Mouse (Mus musculus) MN1 (cell line): ENCODE measurements around the gene Per2.
A peak's percentile ranks its signal among the peaks of the same experiment; 100 is the strongest.

ENCODE experiments used
- DNase-seq: peaks from one replicate; pipeline ENCODE4 v3.0.0-alpha.2; 2016; ENCODE audit warnings: low spot score

The Per2 gene

GRCm38 (mm10) chr1:91430761-91431160 lies 28.4 kb downstream of the Per2 start:
- DNase-seq, result no peak

DNA sequence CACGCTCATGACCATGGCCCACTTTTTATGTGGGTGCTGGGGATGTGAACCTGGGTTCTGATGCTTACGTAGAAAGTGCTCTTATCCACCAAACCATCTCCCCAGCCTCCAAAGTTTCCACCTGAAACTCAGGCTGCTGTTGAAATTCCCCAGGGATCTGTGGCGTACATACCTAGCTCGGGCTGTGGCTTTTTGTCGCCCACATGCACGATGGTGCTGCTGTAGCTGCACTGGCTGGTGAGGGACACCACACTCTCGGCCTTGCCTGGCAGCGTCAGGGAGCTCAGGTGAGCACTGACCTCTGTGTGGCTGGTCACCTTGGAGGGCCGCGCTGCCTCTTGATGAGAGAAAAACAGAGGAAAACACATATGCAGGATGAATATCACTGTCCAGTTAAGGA lies 29.9 kb downstream of the Per2 start:
- DNase-seq, result no peak

DNA sequence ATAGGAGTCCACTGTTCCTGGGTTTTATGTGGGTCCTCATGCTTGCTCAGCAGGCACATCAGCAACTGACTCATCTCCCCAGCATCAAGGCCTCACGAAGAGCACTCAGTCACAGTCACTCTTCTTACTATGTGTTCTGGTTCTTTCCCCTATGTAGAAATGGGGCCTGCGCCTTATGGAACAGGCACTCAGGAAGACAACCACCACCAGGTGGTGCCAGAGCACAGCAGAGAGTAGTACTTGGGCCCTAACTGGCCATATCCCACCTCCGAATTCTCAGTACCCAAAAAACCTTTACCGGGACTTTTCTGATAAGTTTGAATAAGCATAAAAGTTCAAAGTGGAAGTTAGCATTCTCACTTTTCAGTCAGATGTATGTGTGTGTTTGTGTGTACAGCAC lies 30.5 kb downstream of the Per2 start:
- DNase-seq, result peak; percentile 82

DNA sequence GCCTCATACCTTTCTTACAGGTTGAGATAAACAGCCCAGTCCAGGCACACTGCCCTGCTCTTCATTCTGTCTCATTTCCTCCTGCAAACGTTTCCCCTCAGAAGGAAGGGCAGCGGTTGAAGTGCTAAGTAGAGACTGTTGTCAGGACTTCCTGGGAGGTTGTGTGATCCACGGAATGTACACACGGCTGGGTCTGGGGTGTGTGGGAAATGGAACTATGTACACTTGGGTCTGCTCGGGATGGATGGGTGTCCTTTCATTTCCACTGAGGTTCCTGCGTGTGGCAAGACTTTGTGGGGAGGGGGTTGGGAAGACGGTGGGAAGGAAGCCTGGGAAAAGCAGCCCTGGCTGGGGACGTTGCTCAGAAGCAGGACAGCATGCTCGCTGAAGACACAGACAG lies 32.7 kb downstream of the Per2 start:
- DNase-seq, result no peak

- DNase-seq, result no peak
These were observed 38.5 kb downstream of the Per2 start for GRCm38 (mm10) chr1:91420601-91421065.

GRCm38 (mm10) chr1:91419862-91420600 lies 39.1 kb downstream of the Per2 start:
- DNase-seq, result peak; percentile 25

GRCm38 (mm10) chr1:91417991-91418390 lies 41.1 kb downstream of the Per2 start:
- DNase-seq, result no peak

GRCm38 (mm10) chr1:91415311-91415710 lies 43.8 kb downstream of the Per2 start:
- no peak for DNase-seq

GRCm38 (mm10) chr1:91414903-91415302 lies 44.2 kb downstream of the Per2 start:
- DNase-seq, result peak; percentile 28

GRCm38 (mm10) chr1:91413898-91414594 lies 45.1 kb downstream of the Per2 start, which contains the start of gene Hes6:
Gene Hes6 (minus strand): TSS chr1:91414038.
- DNase-seq, result peak; percentile 89

GRCm38 (mm10) chr1:91413536-91413897 lies 45.6 kb downstream of the Per2 start:
- DNase-seq, result no peak

DNA sequence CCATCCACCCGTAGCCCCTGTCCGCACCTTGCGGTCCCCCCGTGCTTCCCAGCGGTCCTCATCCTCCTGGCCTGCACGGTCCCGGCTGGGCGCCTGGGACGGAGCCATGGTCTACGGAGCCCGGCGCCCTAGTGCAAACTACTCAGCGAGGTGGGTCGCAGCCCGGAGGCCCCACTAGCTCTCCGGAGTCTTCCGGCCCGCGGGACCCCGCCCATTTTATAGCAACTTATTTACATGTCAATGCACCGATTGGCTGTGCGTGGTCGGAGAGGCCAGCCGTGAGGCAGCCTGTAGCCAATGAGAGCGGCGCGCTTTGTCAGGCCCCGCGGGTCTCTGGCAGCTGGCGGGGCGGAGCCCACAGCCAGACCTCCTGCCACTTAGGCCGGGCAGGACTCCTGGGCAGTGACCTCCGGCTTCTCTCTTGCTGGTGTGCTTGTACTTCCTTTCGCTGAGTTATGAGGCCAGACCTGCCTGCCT lies 46.1 kb downstream of the Per2 start:
- DNase-seq, result peak; percentile 98

- DNase-seq, result no peak
These were observed 46.7 kb downstream of the Per2 start for GRCm38 (mm10) chr1:91412286-91413029.

DNA sequence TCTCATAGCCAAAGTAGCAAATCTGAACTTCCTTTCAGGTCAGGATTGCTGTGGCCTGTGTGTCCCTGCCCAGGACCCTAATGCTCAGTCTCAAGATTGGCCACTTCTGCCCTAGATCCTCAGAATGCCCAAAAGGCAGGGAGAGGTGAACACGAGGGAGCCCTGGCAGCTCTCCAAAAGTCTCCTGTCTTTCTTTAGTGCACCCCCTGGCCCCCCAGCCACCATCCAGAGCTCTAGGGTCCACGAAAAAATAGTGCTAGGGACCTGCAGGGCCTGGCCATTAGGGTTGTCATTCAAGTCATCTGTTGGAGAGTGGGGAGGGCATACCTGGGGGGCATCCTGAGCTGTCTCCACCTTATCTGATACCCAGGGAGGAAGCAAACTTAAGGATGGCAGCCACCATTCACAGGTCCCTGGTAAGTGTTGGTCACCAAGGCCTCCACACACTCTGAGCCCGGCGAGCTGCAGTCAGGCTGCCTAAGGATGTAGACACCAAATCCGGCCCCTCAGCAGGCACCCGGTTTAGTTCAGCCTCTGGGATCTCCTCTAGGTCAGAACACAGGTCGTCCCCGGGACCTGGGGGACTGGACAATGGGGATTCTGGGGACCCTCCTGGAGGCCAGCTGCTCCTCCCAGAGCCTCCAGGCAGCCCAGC lies 47.4 kb downstream of the Per2 start:
- DNase-seq, result no peak

- DNase-seq, result no peak
These were observed 51.3 kb downstream of the Per2 start for GRCm38 (mm10) chr1:91407819-91408218.

DNA sequence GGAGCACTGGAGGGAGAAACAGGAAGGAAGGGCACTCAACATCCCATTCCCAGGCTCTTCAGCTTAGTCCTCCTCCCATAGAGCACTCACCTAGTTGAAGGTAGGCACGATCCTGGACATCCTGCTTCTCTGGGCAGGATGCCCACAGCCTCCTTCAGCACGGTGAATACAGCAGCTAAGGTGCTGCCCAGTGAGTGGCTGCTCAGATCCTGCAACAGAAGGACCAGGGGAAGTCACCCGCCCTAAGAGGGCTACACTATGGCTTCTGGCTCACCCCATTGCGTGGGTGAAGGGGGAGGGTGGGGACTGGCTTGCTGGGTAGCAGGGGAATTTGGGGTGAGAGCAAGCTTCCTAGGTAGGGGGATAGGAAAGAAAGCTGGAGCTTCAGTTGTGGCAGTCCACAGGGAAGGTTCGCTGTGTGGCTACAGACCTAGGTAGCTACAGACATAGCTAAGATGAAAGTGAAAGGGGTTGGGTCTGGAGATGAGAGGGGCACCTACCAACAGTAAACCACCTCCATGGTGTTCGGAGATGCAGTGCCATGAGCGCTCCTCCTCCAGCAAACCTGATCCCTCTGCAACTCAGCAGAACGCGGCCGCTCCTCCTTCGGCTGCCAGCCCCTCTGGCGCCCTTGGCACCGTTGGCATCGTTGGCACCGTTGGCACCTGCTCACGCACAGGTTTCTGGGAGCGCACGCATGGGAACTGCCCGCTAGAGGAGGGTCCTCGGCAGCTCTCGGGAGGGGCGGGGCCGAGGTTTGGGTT lies 53.5 kb downstream of the Per2 start:
- no peak for DNase-seq

GRCm38 (mm10) chr1:91404976-91405375 lies 54.1 kb downstream of the Per2 start:
- DNase-seq, result no peak

DNA sequence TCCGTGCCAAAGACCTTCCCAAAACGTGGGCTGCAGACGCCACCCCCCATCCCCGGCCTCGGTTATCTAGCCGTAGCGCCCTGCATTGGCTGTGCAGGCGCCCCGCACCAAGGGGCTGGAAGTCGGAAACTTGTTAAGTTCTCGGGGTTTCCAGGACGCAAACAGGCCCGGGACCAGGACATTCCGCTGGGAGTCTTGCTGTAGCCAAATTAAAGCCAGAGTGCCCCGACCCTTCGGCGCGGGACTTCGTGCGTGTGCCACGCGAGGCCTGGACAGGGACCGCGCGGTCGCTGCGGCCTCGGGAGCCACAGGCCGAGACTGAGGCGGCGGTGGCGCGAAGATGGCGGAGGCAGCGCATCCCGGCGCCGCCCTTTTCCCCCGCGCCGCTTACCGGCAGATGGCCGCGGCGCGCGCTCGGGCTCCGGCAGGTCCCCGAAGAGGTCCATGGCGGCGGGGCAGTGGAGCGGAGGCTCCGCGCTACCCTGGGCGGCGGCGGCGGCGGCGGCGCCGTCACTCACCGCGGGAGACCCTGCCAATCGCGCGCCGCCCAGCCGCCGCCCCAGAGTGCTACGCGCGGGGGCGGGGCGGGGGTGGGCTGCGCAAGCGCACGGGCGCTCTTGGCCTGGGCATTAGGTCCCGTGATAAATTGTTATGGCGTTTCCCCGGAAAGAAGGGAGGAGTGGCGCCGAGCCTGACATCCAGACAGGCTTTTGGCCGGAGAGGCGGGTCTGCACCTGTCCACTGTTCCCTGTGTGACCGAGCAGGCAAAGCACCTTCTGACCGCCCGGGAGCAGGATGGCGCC lies 60.7 kb downstream of the Per2 start, which contains the start of gene Ilkap:
Gene Ilkap (minus strand): TSS at position 556 of the 803 bp plus-strand sequence.
- DNase-seq, result peak; percentile 91

DNA sequence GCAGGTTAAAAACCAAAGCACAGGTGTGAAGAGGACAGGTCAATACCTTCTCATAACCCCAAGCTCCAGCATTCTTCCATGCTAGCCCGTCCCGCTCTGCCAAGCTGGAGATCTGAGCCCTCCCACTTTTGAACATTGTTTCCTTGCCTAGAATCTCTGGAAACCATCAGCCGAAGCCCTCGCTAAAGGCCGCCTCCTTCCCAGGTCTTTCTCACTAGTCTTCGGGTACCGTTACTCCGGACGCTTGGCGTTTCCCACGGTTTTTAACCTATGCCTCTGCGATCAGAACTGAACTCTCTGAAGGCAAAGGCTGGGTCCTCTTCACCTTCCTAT lies 61.2 kb downstream of the Per2 start:
- peak; percentile 48 for DNase-seq

DNA sequence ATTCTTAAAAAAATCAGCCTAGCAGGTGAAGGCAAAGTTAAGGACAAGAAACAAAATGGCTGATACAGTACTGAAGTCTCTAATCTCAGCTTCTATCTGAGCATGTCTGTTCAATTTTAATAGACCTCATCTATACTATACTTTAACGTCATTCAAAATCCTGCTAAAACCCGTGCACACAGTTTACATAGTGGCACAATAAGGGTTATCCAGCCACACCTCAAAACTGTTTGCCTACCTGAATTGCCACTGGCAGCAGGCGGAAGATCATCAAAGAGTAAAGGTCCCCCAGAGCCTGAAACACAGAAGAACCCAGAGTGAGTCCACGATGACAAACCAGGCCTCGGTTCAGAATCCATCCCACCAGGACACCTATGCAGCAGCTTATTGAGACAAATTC lies 68.8 kb downstream of the Per2 start:
- DNase-seq, result no peak

- no peak for DNase-seq
These were observed 78.0 kb downstream of the Per2 start for GRCm38 (mm10) chr1:91381091-91381471.
